1 mouse cellular context compared by ENCODE assay signal in genomic region chr15:99701999-99702900, GRCm38 (mm10).
TF ChIP-seq lines count a peak whose summit lies in the region.

Gene Smarcd1, plus strand, starts transcription at chr15:99702129.

TF ChIP-seq in CH12.LX, 34 proteins besides CTCF, POLR2A, EP300 and RAD21 (continued from another document):
- TF ChIP-seq IRF4 (IDR thresholded peaks at IDR 0.05; ENCODE audit: low read depth, low read length) (peak; percentile 36; the same call in 1 of the 2 replicates), UBTF (IDR thresholded peaks at IDR 0.05; ENCODE audit: low read depth, low read length) (peak; percentile 64; the same call in 1 of the 2 replicates), NRF1 (IDR thresholded peaks at IDR 0.05; ENCODE audit: low read depth, low read length) (0 out of 2 replicates have a peak, but pooled peaks have one; percentile 15), HCFC1 (IDR thresholded peaks at IDR 0.05; ENCODE audit: low read depth, low read length) (peak; percentile 85), CHD2 (IDR thresholded peaks at IDR 0.05; ENCODE audit: low read length) (peak; percentile 39; the same call in 1 of the 2 replicates), TCF12 (IDR thresholded peaks at IDR 0.05; ENCODE audit: low read depth, low read length) (peak; percentile 82; the same call in 1 of the 2 replicates), ZC3H11A (IDR thresholded peaks at IDR 0.05; ENCODE audit: low read depth, low read length) (no peak), KAT2A (IDR thresholded peaks at IDR 0.05; ENCODE audit: insufficient replicate concordance, low read length) (peak; percentile 46; the same call in 1 of the 2 replicates), BHLHE40 (IDR thresholded peaks at IDR 0.05; ENCODE audit: low read depth, low read length) (peak; percentile 21; the same call in 1 of the 2 replicates)
